In genomic region chr4:119263459-119263858, GRCm38 (mm10) we compare ENCODE assay signal across 31 mouse cellular contexts. TPM values are rescaled to one million over a fixed set of nuclear protein-coding genes. Genes with fewer than 3 reads are reported as not detected.
"Had no signal": no experiment of that assay in that cellular context is flagged by ENCODE, and none has a peak within 500 bp of the region (broad histone marks: within the 10 kb centered on the region; RNA-seq: fewer than 3 reads in every experiment).

No protein-coding gene starts in this region.

- H3K36me3 ChIP-seq: heart, embryonic 13.5 days; heart, embryonic 15.5 days; hindbrain, embryonic 10.5 days; hindbrain, embryonic 13.5 days; hindbrain, embryonic 15.5 days; limb, embryonic 15.5 days; liver, embryonic 12.5 days had no signal

- H3K4me2 ChIP-seq: heart, embryonic 11.5 days; heart, embryonic 13.5 days; heart, embryonic 15.5 days; hindbrain, embryonic 13.5 days; hindbrain, embryonic 15.5 days; limb, embryonic 13.5 days; limb, embryonic 15.5 days; liver, embryonic 12.5 days had no signal

- H3K9me3 ChIP-seq: heart, embryonic 13.5 days; heart, embryonic 15.5 days; hindbrain, embryonic 10.5 days; hindbrain, embryonic 13.5 days; hindbrain, embryonic 15.5 days; limb, embryonic 13.5 days; limb, embryonic 15.5 days; liver, embryonic 12.5 days had no signal

- H3K4me3 ChIP-seq: heart, embryonic 13.5 days; heart, embryonic 15.5 days; hindbrain, embryonic 10.5 days; hindbrain, embryonic 13.5 days; hindbrain, embryonic 15.5 days; limb, embryonic 13.5 days; limb, embryonic 15.5 days; liver, embryonic 12.5 days had no signal

- H3K27ac ChIP-seq: heart, embryonic 13.5 days; heart, embryonic 15.5 days; hindbrain, embryonic 10.5 days; hindbrain, embryonic 13.5 days; hindbrain, embryonic 15.5 days; hindbrain, postnatal 0 days; limb, embryonic 13.5 days; limb, embryonic 15.5 days; liver, embryonic 12.5 days had no signal

- H3K27me3 ChIP-seq: heart, embryonic 13.5 days; heart, embryonic 15.5 days; hindbrain, embryonic 13.5 days; hindbrain, embryonic 15.5 days; limb, embryonic 13.5 days; limb, embryonic 15.5 days; liver, embryonic 12.5 days had no signal

- H3K9ac ChIP-seq: heart, embryonic 13.5 days; heart, embryonic 15.5 days; hindbrain, embryonic 13.5 days; hindbrain, embryonic 15.5 days; limb, embryonic 13.5 days; limb, embryonic 15.5 days; liver, embryonic 12.5 days had no signal

- H3K4me1 ChIP-seq: hindbrain, embryonic 13.5 days; hindbrain, embryonic 15.5 days; limb, embryonic 13.5 days; limb, embryonic 15.5 days had no signal

- DNase-seq: gastrocnemius, postnatal 14 days; gastrocnemius, postnatal 36 days; heart, postnatal 4 days; kidney, adult 11 months; kidney, adult 2 months; kidney, adult 9 months; kidney, postnatal 10 days; kidney, postnatal 36 days; layer of hippocampus, adult 9-11 months; layer of hippocampus, postnatal 36 days; left cerebral cortex, postnatal 4 days had no signal

- ATAC-seq: forebrain, embryonic 16.5 days; hindbrain, postnatal 0 days; intestine, embryonic 16.5 days; liver, embryonic 12.5 days had no signal

RNA-seq across cellular contexts. Expression of gene Cldn19, which starts 8.2 kb away (rescaled TPM):
- total RNA-seq: granulocyte monocyte progenitor cell, adult 5-6 weeks; heart, adult 18-20 months; liver, adult 2 months had no signal
- polyA plus RNA-seq: heart, embryonic 11.5 days; heart, embryonic 13.5 days; heart, embryonic 15.5 days; intestine, embryonic 14.5 days; large intestine, adult 2 months; liver, adult 2 months; liver, embryonic 12.5 days had no signal

RNA-seq across cellular contexts. Expression of gene Tmem269, which starts 45.4 kb away (rescaled TPM):
- total RNA-seq: gastrocnemius, postnatal 14 days; gastrocnemius, postnatal 36 days; granulocyte monocyte progenitor cell, adult 5-6 weeks; heart, adult 18-20 months; heart, postnatal 25 days; heart, postnatal 4 days had no signal
- polyA plus RNA-seq: heart, embryonic 11.5 days; heart, embryonic 13.5 days; intestine, embryonic 14.5 days; intestine, embryonic 16.5 days; kidney, embryonic 16.5 days; limb, embryonic 11.5 days; limb, embryonic 15.5 days; liver, embryonic 12.5 days had no signal
